Mouse (Mus musculus) hindbrain, embryonic 16.5 days (tissue): Measurements from ENCODE around the gene Plekhb1. TPM values are rescaled to one million over a fixed set of nuclear protein-coding genes. Genes with fewer than 3 reads are reported as not detected.
A peak's percentile ranks its signal among the peaks of the same experiment; 100 is the strongest.

Experiments used
- ATAC-seq: fragments of 200-750 bp; cut with Nextera tagmentation; 2 replicates; pipeline ENCODE4 v1.8.0; 2017; ENCODE audit warnings: moderate TSS enrichment, moderate library complexity
- H3K27ac ChIP-seq: fragments of 300-500 bp; sonication (generic); 2 replicates; pipeline ENCODE4 v1.5.1; 2014; ENCODE audit warnings: low read depth, mild to moderate bottlenecking, control low read depth, low read length, moderate library complexity
- H3K27me3 ChIP-seq: fragments of 300-500 bp; sonication (generic); replicated peaks from 2 replicates; pipeline ENCODE4 v1.6.1; 2014; ENCODE audit warnings: low read length; ENCODE audit not compliant: control insufficient read depth, insufficient read depth
- H3K36me3 ChIP-seq: fragments of 300-500 bp; sonication (generic); 2 replicates; pipeline ENCODE4 v1.6.1; 2014; ENCODE audit warnings: mild to moderate bottlenecking, low read length, moderate library complexity, mixed read lengths; ENCODE audit not compliant: control insufficient read depth, insufficient read depth
- H3K4me1 ChIP-seq: fragments of 300-500 bp; sonication (generic); 2 replicates; pipeline ENCODE4 v1.6.1; 2014; ENCODE audit warnings: low read depth, low read length; ENCODE audit not compliant: control insufficient read depth, insufficient read depth
- H3K4me2 ChIP-seq: fragments of 300-500 bp; sonication (generic); 2 replicates; pipeline ENCODE4 v1.6.1; 2014; ENCODE audit warnings: mild to moderate bottlenecking, low read length, control low read depth, moderate library complexity
- H3K4me3 ChIP-seq: fragments of 300-500 bp; sonication (generic); 2 replicates; pipeline ENCODE4 v1.5.1; 2014; ENCODE audit warnings: mild to moderate bottlenecking, low read length, control low read depth, moderate library complexity
- H3K9ac ChIP-seq: fragments of 300-500 bp; sonication (generic); 2 replicates; pipeline ENCODE4 v1.6.1; 2014; ENCODE audit warnings: low read depth, mild to moderate bottlenecking, control low read depth, low read length, moderate library complexity
- H3K9me3 ChIP-seq: fragments of 300-500 bp; sonication (generic); 2 replicates; pipeline ENCODE4 v1.6.1; 2014; ENCODE audit warnings: mild to moderate bottlenecking, low read length, moderate library complexity; ENCODE audit not compliant: control insufficient read depth
- WGBS: fragments of 180-500 bp; shearing (Covaris S2); extraction: QIAGEN DNeasy Blood & Tissue Kit; methylation state at CpG from one replicate; pipeline ENCODE4 v1.1.7; 2014; 5-methylcytosine and 5-hydroxymethylcytosine counted together
- polyA plus RNA-seq: library from polyadenylated mRNA; unstranded; fragments of >200 nt; fragmentation: Nextera tagmentation; extraction: Ambion mirVana; gene quantifications from 2 replicates; pipeline ENCODE4 v1.2.1, GENCODE M21; 2015

Gene Plekhb1
- polyA plus RNA-seq, 1 experiment from 2014 or later: 28.9 TPM

DNA sequence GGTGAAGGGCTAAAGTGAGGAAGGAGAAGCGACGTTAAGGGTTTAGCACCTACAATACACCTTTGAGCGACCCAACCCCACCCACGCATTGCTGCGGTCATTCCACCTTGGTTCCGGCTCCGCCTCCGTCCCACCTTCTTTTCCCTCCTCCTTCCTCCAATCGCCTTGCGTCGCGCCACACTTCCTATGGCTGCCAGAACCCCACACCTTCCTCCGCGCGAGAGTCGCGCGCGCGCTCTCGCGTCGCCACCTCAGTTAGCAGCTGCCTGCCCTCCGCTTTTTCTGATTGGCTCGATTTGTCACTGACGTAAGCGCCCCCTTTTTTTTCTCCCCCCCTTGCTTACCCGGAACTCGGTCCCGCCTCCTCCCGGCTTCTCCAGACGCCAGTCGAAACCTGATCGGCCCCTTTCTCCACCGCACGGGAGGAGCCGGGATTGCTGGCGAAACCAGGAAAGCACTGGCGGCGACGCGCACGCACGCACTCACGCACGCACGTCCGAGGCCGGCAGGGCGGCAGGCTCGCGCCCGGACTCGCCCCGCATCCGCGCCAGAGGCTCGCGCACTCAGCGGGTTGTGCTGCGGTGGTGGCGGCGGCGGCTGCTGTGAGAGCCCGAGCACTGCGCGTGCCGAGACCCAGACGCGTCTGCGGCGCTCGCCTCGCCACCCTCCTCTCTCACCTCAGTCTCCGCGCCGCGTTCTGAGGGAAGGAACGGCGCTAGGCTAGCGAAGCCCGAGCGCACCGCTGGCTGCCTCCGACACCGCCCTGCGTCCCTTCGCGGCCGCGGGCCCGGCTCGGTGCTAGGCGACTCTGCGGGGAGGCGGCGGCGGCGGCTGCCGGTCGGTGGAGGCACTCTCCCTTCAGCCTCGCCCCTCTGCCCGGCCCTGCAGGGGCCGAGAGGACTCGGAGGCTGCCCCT is 54.7 kb downstream of the Plekhb1 start, which contains the start of gene Rab6a:
Gene Rab6a (plus strand): TSS at position 197 of the 916 bp plus-strand sequence.
- Histone ChIP-seq H3K36me3 (no peaks in the 10 kb centered on the region), H3K9me3 (no peaks in the 10 kb centered on the region), H3K4me2 (peak within 1 kb of the TSS; percentile 60), H3K27ac (peak within 1 kb of the TSS; percentile 99), H3K4me1 (peaks cover 12% of the 10 kb centered on the region), H3K4me3 (peak within 1 kb of the TSS; percentile 99), H3K27me3 (no peaks in the 10 kb centered on the region), H3K9ac (peak within 1 kb of the TSS; percentile 100)
- ATAC-seq: peak; percentile 97
- WGBS: under 1% methylated on average over 99 of the region's 105 CpGs

DNA sequence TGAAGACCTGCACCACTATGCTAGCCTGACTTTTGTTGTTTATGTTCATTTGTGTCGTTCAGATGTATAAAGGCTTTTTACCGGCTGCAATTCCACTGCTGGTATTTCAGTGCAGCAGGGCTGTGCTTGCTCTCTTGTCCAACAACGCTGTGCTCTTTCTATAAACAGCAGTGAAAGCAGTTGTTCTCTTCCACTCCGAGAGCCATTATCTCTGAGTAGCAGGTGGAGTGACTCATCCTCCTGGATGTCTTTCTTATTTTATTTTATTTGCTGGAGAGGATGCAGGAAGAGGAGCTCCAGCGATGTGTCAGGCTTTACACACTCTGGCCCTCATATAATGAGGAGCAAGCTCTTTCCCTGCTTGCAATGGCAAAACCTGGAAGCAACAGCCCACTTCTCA is 62.0 kb downstream of the Plekhb1 start:
- H3K36me3 ChIP-seq: no peaks in the 10 kb centered on the region
- H3K27me3 ChIP-seq: no peaks in the 10 kb centered on the region
- no peak overlapping the region for H3K9ac ChIP-seq
- ATAC-seq: no peak
- no peaks in the 10 kb centered on the region for H3K9me3 ChIP-seq
- 80% methylated on average over 5 of the region's 5 CpGs for WGBS
- no peak overlapping the region for H3K4me3 ChIP-seq
- no peak overlapping the region for H3K27ac ChIP-seq
- H3K4me1 ChIP-seq: no peaks in the 10 kb centered on the region
- no peak overlapping the region for H3K4me2 ChIP-seq

DNA sequence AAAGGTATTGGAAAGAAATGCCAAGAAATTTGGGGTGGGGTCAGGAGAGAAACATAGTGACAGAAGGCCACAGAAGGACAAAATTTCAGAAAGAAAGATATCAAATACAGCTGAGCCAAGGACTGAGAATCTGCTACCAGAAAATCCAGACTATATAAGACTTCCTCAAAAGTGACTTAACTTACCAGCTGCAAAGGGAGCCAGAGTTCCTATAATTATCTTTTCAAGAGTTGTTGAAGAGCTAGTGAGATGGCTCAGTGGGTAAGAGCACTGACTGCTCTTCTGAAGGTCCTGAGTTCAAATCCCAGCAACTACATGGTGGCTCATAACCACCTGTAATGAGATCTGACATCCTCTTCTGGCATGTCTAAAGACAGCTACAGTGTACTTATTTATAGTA is 68.9 kb downstream of the Plekhb1 start:
- H3K27ac ChIP-seq: no peak overlapping the region
- no peak overlapping the region for H3K9ac ChIP-seq
- H3K4me2 ChIP-seq: no peak overlapping the region
- H3K36me3 ChIP-seq: no peaks in the 10 kb centered on the region
- no peak overlapping the region for H3K4me3 ChIP-seq
- no peaks in the 10 kb centered on the region for H3K4me1 ChIP-seq
- H3K9me3 ChIP-seq: no peaks in the 10 kb centered on the region
- no peaks in the 10 kb centered on the region for H3K27me3 ChIP-seq
- no peak for ATAC-seq

Other genes with a start within 250 kb of the Plekhb1 start
- 0.06 and 0.15 TPM in 2 replicates for gene Ucp3, start 189.4 kb downstream of the Plekhb1 start, polyA plus RNA-seq
- 85.7 and 88.9 TPM in 2 replicates for gene Ucp2, start 169.1 kb downstream of the Plekhb1 start, polyA plus RNA-seq
- gene Dnajb13, start 147.5 kb downstream of the Plekhb1 start, polyA plus RNA-seq: 6.8 and 8.6 TPM in 2 replicates
- gene Coa4, start 125.3 kb downstream of the Plekhb1 start, polyA plus RNA-seq: 14.1 and 17.3 TPM in 2 replicates
- gene Rab6a, start 55.0 kb downstream of the Plekhb1 start, polyA plus RNA-seq: 276 and 294 TPM in 2 replicates
- 85.2 and 90.5 TPM in 2 replicates for gene Mrpl48, start 54.1 kb downstream of the Plekhb1 start, polyA plus RNA-seq
- 102 and 103 TPM in 2 replicates for gene Fam168a, start 44.2 kb upstream of the Plekhb1 start, polyA plus RNA-seq
- gene Relt, start 201.0 kb upstream of the Plekhb1 start, polyA plus RNA-seq: 5.1 and 5.3 TPM in 2 replicates